Mouse (Mus musculus) ZHBTc4 (cell line): ENCODE measurements at regions not wholly inside any gene's neighbourhood (a gene's known extent, or its start where the extent isn't known, plus 50 kb on each side); places are given as distances from the start of the nearest gene placed in this dataset.

Experiments
- DNase-seq: peaks from one replicate; pipeline ENCODE4 v3.0.0-alpha.2; 2011; ENCODE audit warnings: low read depth, low spot score

- DNase-seq = no peak
Measured at GRCm38 (mm10) chr11:82588744-82589143, 175.4 kb downstream of the Cct6b start.

GRCm38 (mm10) chr11:82579841-82580415 is 184.2 kb downstream of the Cct6b start:
- peak; percentile 22 for DNase-seq

GRCm38 (mm10) chr11:82576019-82576418 is 187.3 kb downstream of the Tmem132e start:
- peak; percentile 22 for DNase-seq

- no peak for DNase-seq
Measured at GRCm38 (mm10) chr11:82573126-82573525, 184.4 kb downstream of the Tmem132e start.

GRCm38 (mm10) chr11:82571525-82571924 is 182.8 kb downstream of the Tmem132e start:
- no peak for DNase-seq

- peak; percentile 50 for DNase-seq
Measured at GRCm38 (mm10) chr11:82569819-82570218, 181.1 kb downstream of the Tmem132e start.

GRCm38 (mm10) chr11:82568219-82568676 is 179.5 kb downstream of the Tmem132e start:
- DNase-seq = no peak

GRCm38 (mm10) chr11:82567014-82567685 is 178.4 kb downstream of the Tmem132e start:
- DNase-seq = no peak

GRCm38 (mm10) chr11:82566092-82566491 is 177.4 kb downstream of the Tmem132e start:
- DNase-seq = no peak

GRCm38 (mm10) chr11:82564181-82564580 is 175.5 kb downstream of the Tmem132e start:
- no peak for DNase-seq

- no peak for DNase-seq
Measured at GRCm38 (mm10) chr11:82542028-82542427, 153.3 kb downstream of the Tmem132e start.

- no peak for DNase-seq
Measured at GRCm38 (mm10) chr11:82541376-82541775, 152.7 kb downstream of the Tmem132e start.

GRCm38 (mm10) chr11:82537931-82538330 is 149.2 kb downstream of the Tmem132e start:
- no peak for DNase-seq

GRCm38 (mm10) chr11:82523200-82523802 is 134.6 kb downstream of the Tmem132e start:
- no peak for DNase-seq

- DNase-seq = no peak
Measured at GRCm38 (mm10) chr11:82521383-82521782, 132.7 kb downstream of the Tmem132e start.

- peak; percentile 20 for DNase-seq
Measured at GRCm38 (mm10) chr11:82518691-82519090, 130.0 kb downstream of the Tmem132e start.

GRCm38 (mm10) chr11:82514526-82515144 is 125.9 kb downstream of the Tmem132e start:
- DNase-seq = peak; percentile 58

GRCm38 (mm10) chr11:82508564-82508963 is 119.9 kb downstream of the Tmem132e start:
- DNase-seq = no peak
